Mouse (Mus musculus) layer of hippocampus, adult 9-11 months (tissue): Measurements from ENCODE around the gene Glis3.

Source experiments
- DNase-seq: peaks from one replicate; pipeline ENCODE4 v3.0.0; 2022

The Glis3 gene

GRCm38 (mm10) chr19:28231511-28231910, 448.4 kb downstream of the Glis3 start:
- no peak for DNase-seq

- DNase-seq, result no peak
Measured at GRCm38 (mm10) chr19:28227526-28227925, 452.4 kb downstream of the Glis3 start.

GRCm38 (mm10) chr19:28225651-28226050, 454.2 kb downstream of the Glis3 start:
- DNase-seq, result no peak

GRCm38 (mm10) chr19:28211630-28212029, 468.2 kb downstream of the Glis3 start:
- DNase-seq, result no peak
